8 mouse cellular contexts compared by ENCODE assay signal in genomic region chr8:119782715-119783114, GRCm38 (mm10). TPM values are rescaled to one million over a fixed set of nuclear protein-coding genes. Genes with fewer than 3 reads are reported as not detected.
DNase-seq lines count a peak whose midpoint lies in the region; ATAC-seq lines count a peak whose summit lies in the region.

No protein-coding gene starts in this region.

- H3K27me3 ChIP-seq in hindbrain, embryonic 11.5 days (ENCODE audit: control insufficient read depth, insufficient read depth, low read length) = no peaks in the 10 kb centered on the region; the same call in 1 of the 2 replicates
- H3K27me3 ChIP-seq in hindbrain, embryonic 16.5 days (replicated peaks; ENCODE audit: control insufficient read depth, insufficient read depth, low read length) = no peaks in the 10 kb centered on the region

- peak; percentile 80 for DNase-seq in hindbrain, embryonic 11.5 days (ENCODE audit: low spot score)
- DNase-seq in Muller cell, postnatal 12 days (ENCODE audit: inconsistent ontology term) = peak; percentile 63
- peak; percentile 83 for DNase-seq in cerebellum, postnatal 36 days
- peak; percentile 80 to 88 for DNase-seq in heart, postnatal 10 days
- DNase-seq in left cerebral cortex, postnatal 25 days (ENCODE audit: low spot score in 2 of 2) = peak; percentile 81 to 84
- peak; percentile 72 for DNase-seq in ovary, postnatal 36 days (ENCODE audit: low spot score)
- peak; percentile 79 to 80 for DNase-seq in thymus, postnatal 36 days

- no peak overlapping the region for H3K4me2 ChIP-seq in hindbrain, embryonic 11.5 days (replicated peaks; ENCODE audit: low read depth, low read length)
- no peak overlapping the region for H3K4me2 ChIP-seq in hindbrain, embryonic 16.5 days (ENCODE audit: low read length)

- no peak overlapping the region for H3K4me3 ChIP-seq in hindbrain, embryonic 11.5 days (ENCODE audit: low read depth, low read length)
- H3K4me3 ChIP-seq in hindbrain, embryonic 16.5 days (ENCODE audit: low read length) = no peak overlapping the region

- 7% methylated on average over 5 of the region's 5 CpGs for WGBS in hindbrain, embryonic 11.5 days
- 10% methylated on average over 5 of the region's 5 CpGs for WGBS in hindbrain, embryonic 16.5 days

- intact Hi-C loops in heart, postnatal 10 days (cut with DNase I) = loop anchor here (1.0 to 5.0 kb wide), 4 partner anchors 61 to 290 kb away; no protein-coding TSS in a partner anchor
- intact Hi-C loops in left cerebral cortex, postnatal 25 days (cut with DNase I) = loop anchor here (1.0 kb wide), 1 partner anchor 61 kb away; no protein-coding TSS in a partner anchor

- H3K9me3 ChIP-seq in hindbrain, embryonic 11.5 days (ENCODE audit: control insufficient read depth, low read length) = no peaks in the 10 kb centered on the region
- H3K9me3 ChIP-seq in hindbrain, embryonic 16.5 days (ENCODE audit: control insufficient read depth, low read length) = no peaks in the 10 kb centered on the region

- ATAC-seq in hindbrain, embryonic 11.5 days (ENCODE audit: low FRiP score) = no peak
- ATAC-seq in hindbrain, embryonic 16.5 days = no peak

- H3K36me3 ChIP-seq in hindbrain, embryonic 11.5 days (ENCODE audit: control insufficient read depth, insufficient read depth, low read length) = no peaks in the 10 kb centered on the region
- H3K36me3 ChIP-seq in hindbrain, embryonic 16.5 days (ENCODE audit: control insufficient read depth, insufficient read depth, low read length) = no peaks in the 10 kb centered on the region

- H3K9ac ChIP-seq in hindbrain, embryonic 11.5 days (ENCODE audit: low read depth, low read length) = no peak overlapping the region
- H3K9ac ChIP-seq in hindbrain, embryonic 16.5 days (ENCODE audit: low read depth, low read length) = no peak overlapping the region

- peaks cover 7% of the 10 kb centered on the region for H3K4me1 ChIP-seq in hindbrain, embryonic 11.5 days (replicated peaks; ENCODE audit: control insufficient read depth, insufficient read depth, low read length)
- H3K4me1 ChIP-seq in hindbrain, embryonic 16.5 days (ENCODE audit: control insufficient read depth, insufficient read depth, low read depth, low read length) = peaks cover 7% of the 10 kb centered on the region

- no peak overlapping the region for H3K27ac ChIP-seq in hindbrain, embryonic 11.5 days (ENCODE audit: low read depth, low read length)
- H3K27ac ChIP-seq in hindbrain, embryonic 16.5 days (ENCODE audit: low read depth, low read length) = no peak overlapping the region

RNA-seq across cellular contexts. Expression of gene Tldc1, which starts 4.5 kb away (rescaled TPM):
- 7.8 and 8.5 TPM in 2 replicates for polyA plus RNA-seq in hindbrain, embryonic 11.5 days (2014; fragmentation: Nextera tagmentation; extraction: Ambion mirVana)
- polyA plus RNA-seq in hindbrain, embryonic 16.5 days (2015; fragmentation: Nextera tagmentation; extraction: Ambion mirVana) = 11.4 and 13.4 TPM in 2 replicates
- 10 to 100 TPM; 11.4 to 11.5 TPM for total RNA-seq in heart, postnatal 10 days (2021)
- 10 to 100 TPM; 17.0 to 17.4 TPM for total RNA-seq in left cerebral cortex, postnatal 25 days (2021)

RNA-seq across cellular contexts. Expression of gene Cotl1, which starts 57.6 kb away (rescaled TPM):
- 458 and 496 TPM in 2 replicates for polyA plus RNA-seq in hindbrain, embryonic 11.5 days (2014; fragmentation: Nextera tagmentation; extraction: Ambion mirVana)
- 112 and 127 TPM in 2 replicates for polyA plus RNA-seq in hindbrain, embryonic 16.5 days (2015; fragmentation: Nextera tagmentation; extraction: Ambion mirVana)
- 10 to 100 TPM; 39.4 to 44.2 TPM for total RNA-seq in heart, postnatal 10 days (2021)
- 10 to 100 TPM; 57.2 to 62.6 TPM for total RNA-seq in left cerebral cortex, postnatal 25 days (2021)
